Mouse (Mus musculus) cortical plate, adult 2 months (tissue): Measurements from ENCODE around the gene Gm37240. TPM values are rescaled to one million over a fixed set of nuclear protein-coding genes. Genes with fewer than 3 reads are reported as not detected.
"Not testable (repeated sequence)": the region's sequence is repeated elsewhere in the genome, so short reads cannot be mapped to it uniquely, and the experiment has no call there.

ENCODE experiments used
- H3K27ac ChIP-seq: fragments of 200-500 bp; 2 replicates; pipeline ENCODE4 v1.5.1; 2012; ENCODE audit warnings: low read length, control low read depth, inconsistent platforms; ENCODE audit not compliant: insufficient read depth
- H3K4me1 ChIP-seq: fragments of 200-500 bp; 2 replicates; pipeline ENCODE4 v1.6.1; 2011; ENCODE audit warnings: low read length; ENCODE audit not compliant: control insufficient read depth, insufficient read depth
- H3K4me3 ChIP-seq: fragments of 200-500 bp; 2 replicates; pipeline ENCODE4 v1.5.1; 2011; ENCODE audit warnings: mild to moderate bottlenecking, low read length, control low read depth; ENCODE audit not compliant: insufficient read depth
- CTCF ChIP-seq: fragments of 200-500 bp; IDR thresholded peaks from 2 replicates; pipeline ENCODE4 v1.5.1; 2011; ENCODE audit warnings: mild to moderate bottlenecking, control low read depth, low read length; ENCODE audit not compliant: insufficient read depth; ENCODE audit errors: extremely low read depth
- POLR2A ChIP-seq: fragments of 200-500 bp; IDR thresholded peaks from 2 replicates; pipeline ENCODE4 v1.6.1; 2011; ENCODE audit warnings: mild to moderate bottlenecking, low read length, control low read depth; ENCODE audit not compliant: insufficient read depth; ENCODE audit errors: extremely low read depth
- polyA plus RNA-seq: library from polyadenylated mRNA; depleted of rRNA; stranded (reverse); fragments of >200 nt; gene quantifications from 2 replicates; pipeline ENCODE4 v1.2.3, GENCODE M21; 2012; rRNA removed

Gm37240 gene
- 0.06 and 0.81 TPM in 2 replicates for polyA plus RNA-seq

- peak within 1 kb of the TSS; percentile 36 for H3K4me3 ChIP-seq
- no peak within 1 kb of the TSS for H3K27ac ChIP-seq
- H3K4me1 ChIP-seq, result no peaks in the 10 kb centered on the region
- no peak for TF ChIP-seq CTCF
- TF ChIP-seq POLR2A, result no peak
These were observed at the start of gene Gm37240, which contains the start of gene Glt28d2 for GRCm38 (mm10) chr3:85887239-85887827. Gene Gm37240 (minus strand): TSS chr3:85887518. Gene Glt28d2 (minus strand): TSS chr3:85887516.

- TF ChIP-seq CTCF (no peak), POLR2A (no peak)
These were observed 46.3 kb upstream of the Gm37240 start for GRCm38 (mm10) chr3:85933586-85933985.

GRCm38 (mm10) chr3:85931859-85932258 is 44.5 kb upstream of the Gm37240 start:
- no peak overlapping the region for H3K27ac ChIP-seq
- H3K4me3 ChIP-seq, result no peak overlapping the region
- H3K4me1 ChIP-seq, result no peaks in the 10 kb centered on the region
- TF ChIP-seq POLR2A, result no peak
- no peak for TF ChIP-seq CTCF

More at GRCm38 (mm10) chr3:85933586-85933985, 46.3 kb upstream of the Gm37240 start:
- Histone ChIP-seq H3K4me1 (no peaks in the 10 kb centered on the region), H3K27ac (no peak overlapping the region), H3K4me3 (no peak overlapping the region)

- TF ChIP-seq POLR2A (no peak), CTCF (no peak)
These were observed 43.4 kb upstream of the Gm37240 start for GRCm38 (mm10) chr3:85930671-85931255.

GRCm38 (mm10) chr3:85929711-85930110 is 42.4 kb upstream of the Gm37240 start:
- Histone ChIP-seq H3K4me1 (no peaks in the 10 kb centered on the region), H3K27ac (no peak overlapping the region), H3K4me3 (no peak overlapping the region)
- TF ChIP-seq POLR2A (no peak), CTCF (no peak)

More at GRCm38 (mm10) chr3:85930671-85931255, 43.4 kb upstream of the Gm37240 start:
- Histone ChIP-seq H3K4me1 (no peaks in the 10 kb centered on the region), H3K4me3 (no peak overlapping the region), H3K27ac (no peak overlapping the region)

- Histone ChIP-seq H3K4me1 (no peaks in the 10 kb centered on the region), H3K4me3 (no peak overlapping the region), H3K27ac (no peak overlapping the region)
- TF ChIP-seq CTCF (no peak), POLR2A (no peak)
These were observed 40.9 kb upstream of the Gm37240 start for GRCm38 (mm10) chr3:85928140-85928611.

- Histone ChIP-seq H3K27ac (no peak overlapping the region), H3K4me1 (no peaks in the 10 kb centered on the region), H3K4me3 (no peak overlapping the region)
- TF ChIP-seq POLR2A (no peak), CTCF (no peak)
These were observed 40.0 kb upstream of the Gm37240 start for GRCm38 (mm10) chr3:85927296-85927695.

- no peaks in the 10 kb centered on the region for H3K4me1 ChIP-seq
- H3K27ac ChIP-seq, result no peak overlapping the region
- H3K4me3 ChIP-seq, result no peak overlapping the region
- TF ChIP-seq POLR2A (no peak), CTCF (peak; percentile 96)
These were observed 36.9 kb upstream of the Gm37240 start for GRCm38 (mm10) chr3:85923954-85924945.

GRCm38 (mm10) chr3:85923343-85923742 is 36.0 kb upstream of the Gm37240 start:
- no peak overlapping the region for H3K27ac ChIP-seq
- no peak overlapping the region for H3K4me3 ChIP-seq
- TF ChIP-seq CTCF, result no peak
- no peak for TF ChIP-seq POLR2A
- no peaks in the 10 kb centered on the region for H3K4me1 ChIP-seq

- no peak for TF ChIP-seq CTCF
- no peaks in the 10 kb centered on the region for H3K4me1 ChIP-seq
- H3K4me3 ChIP-seq, result no peak overlapping the region
- no peak overlapping the region for H3K27ac ChIP-seq
These were observed 35.0 kb upstream of the Gm37240 start for GRCm38 (mm10) chr3:85922331-85922730.

GRCm38 (mm10) chr3:85920671-85921070 is 33.4 kb upstream of the Gm37240 start:
- H3K4me1 ChIP-seq, result not testable (repeated sequence)

More at GRCm38 (mm10) chr3:85920671-85921070, 33.4 kb upstream of the Gm37240 start:
- not testable (repeated sequence) for H3K4me3 ChIP-seq, H3K27ac ChIP-seq
